Mouse (Mus musculus): ENCODE results near the gene Ppm1d. TPM values are rescaled to one million over a fixed set of nuclear protein-coding genes. Genes with fewer than 3 reads are reported as not detected.

The Ppm1d gene
- total and polyA plus RNA-seq, 3 experiments: 19.0 to 26.4 (median 25.1) TPM

DNA sequence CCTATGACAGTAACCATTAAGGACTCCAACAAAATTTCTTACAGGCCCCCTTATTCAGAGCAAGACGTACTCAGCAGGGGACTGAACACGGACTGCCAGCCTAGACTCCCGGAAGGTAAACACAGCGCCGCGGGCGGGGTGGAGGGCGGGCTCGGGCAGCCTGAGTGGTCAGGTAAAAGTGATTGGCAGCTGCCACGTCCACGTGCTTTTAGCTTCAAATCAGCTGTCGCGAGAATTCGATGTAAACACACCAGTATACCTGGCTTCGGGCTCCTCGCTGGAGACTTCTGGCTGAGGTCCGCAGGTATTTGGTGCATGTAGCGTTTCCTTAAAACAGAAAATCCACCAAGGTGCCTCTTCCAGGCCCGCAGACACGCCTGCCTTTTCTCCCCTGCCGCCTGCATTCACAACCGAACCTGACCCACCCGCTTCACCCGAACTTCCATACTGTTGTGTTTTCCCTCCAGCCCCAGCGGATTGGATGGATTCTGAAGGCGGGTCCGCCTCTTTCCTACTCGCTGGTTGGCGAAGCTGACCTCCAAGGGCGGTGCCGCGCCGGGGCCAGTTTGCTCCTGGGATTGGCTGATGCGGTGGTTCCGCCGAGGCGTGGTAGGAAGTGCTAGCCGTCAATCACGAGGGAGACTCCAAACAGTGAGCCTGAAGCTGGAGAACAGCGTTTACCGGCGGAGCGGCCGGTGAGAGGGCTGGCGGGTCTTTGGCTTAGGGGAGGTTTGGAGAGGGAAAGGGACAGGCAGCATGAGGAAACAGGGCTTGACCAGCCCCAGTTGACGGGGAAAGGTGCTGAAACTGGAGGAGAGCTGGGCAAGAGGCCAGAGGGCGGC, 41.7 kb downstream of the Ppm1d start, which contains the start of gene Bcas3:
Bcas3 (plus strand) TSS at position 629 of the 842 bp plus-strand sequence.
- DNase-seq (ENCODE audit: extremely low read depth): peak; percentile 99
- H3K79me2 ChIP-seq (replicated peaks; ENCODE audit: control insufficient read depth, extremely low read depth, insufficient read depth, poor library complexity, severe bottlenecking): no peaks in the 10 kb centered on the region
- H3K9ac ChIP-seq (ENCODE audit: insufficient read depth, low read depth): peak within 1 kb of the TSS; percentile 78
- no peaks in the 10 kb centered on the region for H3K9me3 ChIP-seq (replicated peaks; ENCODE audit: low read length)
- no peaks in the 10 kb centered on the region for H3K27me3 ChIP-seq (replicated peaks)
- H3K4me2 ChIP-seq (ENCODE audit: insufficient read depth, low read depth, poor library complexity, severe bottlenecking): peak within 1 kb of the TSS; percentile 92
- peaks cover 2 to 13% of the 10 kb centered on the region in 2 experiments; a peak in 3 of 4 replicates for H3K4me1 ChIP-seq (ENCODE audit: control insufficient read depth in 1 of 2, insufficient read depth in 2 of 2)
- no peak within 1 kb of the TSS for H3K27ac ChIP-seq (ENCODE audit: insufficient read depth, low read depth)
- H3K36me3 ChIP-seq (replicated peaks in 1 of 2; ENCODE audit: control insufficient read depth in 1 of 2, insufficient read depth in 1 of 2, low read length in 1 of 2): peaks cover 0 to 15% of the 10 kb centered on the region in 2 experiments
- H3K4me3 ChIP-seq (replicated peaks in 1 of 3; ENCODE audit: low read depth in 2 of 3, low read length in 2 of 3, poor library complexity in 1 of 3): peak within 1 kb of the TSS; percentile 74 to 93 (median 82)
- in situ Hi-C loops (cut with MboI; ENCODE audit: low pct_ligation_motif_present, low pct_unique_long_range_greater_than_20kb, low sequenced_read_pairs): loop anchor here (5.0 kb wide), 1 partner anchor 35 kb away; no protein-coding TSS in a partner anchor
- no peak for TF ChIP-seq UBTF (IDR thresholded peaks at IDR 0.05; ENCODE audit: low read depth, low read length)
- TF ChIP-seq CHD1 (IDR thresholded peaks at IDR 0.05; ENCODE audit: low read depth, low read length): no peak
- TF ChIP-seq SMC3 (IDR thresholded peaks at IDR 0.05; ENCODE audit: low read depth, low read length): no peak
- peak; percentile 60; the same call in 1 of the 2 replicates for TF ChIP-seq TBP (conservative IDR thresholded peaks at IDR 0.05; ENCODE audit: low read depth, low read length)
- no peak for TF ChIP-seq JUND (conservative IDR thresholded peaks at IDR 0.05; ENCODE audit: low read depth, low read length)
- TF ChIP-seq NELFE (IDR thresholded peaks at IDR 0.05; ENCODE audit: low read depth, low read length): peak; percentile 79
- no peak for TF ChIP-seq RAD21 (IDR thresholded peaks at IDR 0.05; ENCODE audit: low read depth, low read length)
- TF ChIP-seq HCFC1 (IDR thresholded peaks at IDR 0.05; ENCODE audit: low read depth, low read length): peak; percentile 80
- TF ChIP-seq NRF1 (IDR thresholded peaks at IDR 0.05; ENCODE audit: low read depth, low read length): peak; percentile 52; the same call in 1 of the 2 replicates
- peak; percentile 100 for TF ChIP-seq SIN3A (IDR thresholded peaks at IDR 0.05; ENCODE audit: low read length)
- TF ChIP-seq CHD2 (IDR thresholded peaks at IDR 0.05; ENCODE audit: low read length): peak; percentile 99
- TF ChIP-seq ELF1 (IDR thresholded peaks at IDR 0.05; ENCODE audit: low read depth, low read length): peak; percentile 91
- TF ChIP-seq IRF4 (IDR thresholded peaks at IDR 0.05; ENCODE audit: low read depth, low read length): peak; percentile 18; the same call in 1 of the 2 replicates
- TF ChIP-seq JUN (IDR thresholded peaks at IDR 0.05; ENCODE audit: insufficient read depth, low read depth, low read length): no peak
- peak; percentile 51 for TF ChIP-seq USF2 (conservative IDR thresholded peaks at IDR 0.05; ENCODE audit: low read depth, low read length)
- TF ChIP-seq EP300 (IDR thresholded peaks at IDR 0.05; ENCODE audit: low read length): no peak
- TF ChIP-seq MYC (IDR thresholded peaks at IDR 0.05; ENCODE audit: low read depth, low read length): peak; percentile 89
- TF ChIP-seq USF1 (IDR thresholded peaks at IDR 0.05; ENCODE audit: low read depth, low read length): peak; percentile 80
- TF ChIP-seq E2F4 (IDR thresholded peaks at IDR 0.05; ENCODE audit: insufficient replicate concordance, low read depth, low read length): 0 out of 2 replicates have a peak, but pooled peaks have one; percentile 20
- no peak for TF ChIP-seq RCOR1 (conservative IDR thresholded peaks at IDR 0.05; ENCODE audit: low read depth, low read length)
- peak; percentile 90 for TF ChIP-seq POLR2A (IDR thresholded peaks at IDR 0.05; ENCODE audit: low read depth, low read length)
- peak; percentile 34; the same call in 1 of the 2 replicates for TF ChIP-seq MEF2A (IDR thresholded peaks at IDR 0.05; ENCODE audit: borderline replicate concordance, low read depth, low read length)
- TF ChIP-seq ZKSCAN1 (IDR thresholded peaks at IDR 0.05; ENCODE audit: borderline replicate concordance, low read depth, low read length): no peak
- no peak; the same call in 1 of the 2 replicates for TF ChIP-seq GABPA (IDR thresholded peaks at IDR 0.05; ENCODE audit: insufficient replicate concordance, low read depth, low read length)
- no peak for TF ChIP-seq ZNF384 (IDR thresholded peaks at IDR 0.05; ENCODE audit: low read depth, low read length)
- no peak for TF ChIP-seq PAX5 (IDR thresholded peaks at IDR 0.05; ENCODE audit: low read length)
- TF ChIP-seq ETS1 (conservative IDR thresholded peaks at IDR 0.05; ENCODE audit: low read depth, low read length): no peak
- 0 out of 2 replicates have a peak, but pooled peaks have one; percentile 23 for TF ChIP-seq POLR2AphosphoS2 (IDR thresholded peaks at IDR 0.05; ENCODE audit: low read depth, low read length)
- peak; percentile 64; the same call in 1 of the 2 replicates for TF ChIP-seq KAT2A (IDR thresholded peaks at IDR 0.05; ENCODE audit: insufficient replicate concordance, low read length)
- TF ChIP-seq TCF12 (IDR thresholded peaks at IDR 0.05; ENCODE audit: low read depth, low read length): peak; percentile 67
- TF ChIP-seq CTCF (conservative IDR thresholded peaks at IDR 0.05 in 1 of 2, IDR thresholded peaks at IDR 0.05 in 1 of 2; ENCODE audit: low read depth in 2 of 2, low read length in 2 of 2): no peak
- TF ChIP-seq MAFK (IDR thresholded peaks at IDR 0.05; ENCODE audit: insufficient replicate concordance, low read length): no peak
- TF ChIP-seq MAX (IDR thresholded peaks at IDR 0.05; ENCODE audit: low read length): peak; percentile 100
- peak; percentile 79; the same call in 1 of the 2 replicates for TF ChIP-seq ZMIZ1 (IDR thresholded peaks at IDR 0.05; ENCODE audit: low read depth, low read length)
- TF ChIP-seq MXI1 (IDR thresholded peaks at IDR 0.05; ENCODE audit: low read depth, low read length): peak; percentile 98
- no peak for TF ChIP-seq ZC3H11A (IDR thresholded peaks at IDR 0.05; ENCODE audit: low read depth, low read length)
- TF ChIP-seq MAZ (IDR thresholded peaks at IDR 0.05; ENCODE audit: low read depth, low read length): peak; percentile 90
- peak; percentile 82 for TF ChIP-seq BHLHE40 (IDR thresholded peaks at IDR 0.05; ENCODE audit: low read depth, low read length)
- dilution Hi-C loops (cut with MboI; ENCODE audit: extremely low pct_ligation_motif_present, extremely low pct_unique_long_range_greater_than_20kb, low sequenced_read_pairs): no loop called here
